Mouse (Mus musculus) neural tube, embryonic 11.5 days (tissue): Measurements from ENCODE around the gene Dynlt1f. TPM values are rescaled to one million over a fixed set of nuclear protein-coding genes. Genes with fewer than 3 reads are reported as not detected.
"Not testable (repeated sequence)": the region's sequence is repeated elsewhere in the genome, so short reads cannot be mapped to it uniquely, and the experiment has no call there.

ENCODE experiments used
- ATAC-seq: fragments of 200-750 bp; cut with Nextera tagmentation; 2 replicates; pipeline ENCODE4 v1.8.0; 2017; ENCODE audit warnings: moderate number of reproducible peaks, mild to moderate bottlenecking, moderate TSS enrichment, moderate library complexity; ENCODE audit not compliant: insufficient read depth, low FRiP score, low TSS enrichment
- DNase-seq: peaks from one replicate; pipeline ENCODE4 v3.0.0-alpha.2; 2015; ENCODE audit warnings: low spot score
- H3K27ac ChIP-seq: fragments of 300-500 bp; sonication (generic); 2 replicates; pipeline ENCODE4 v1.5.1; 2014; ENCODE audit warnings: low read depth, mild to moderate bottlenecking, low read length
- H3K27me3 ChIP-seq: fragments of 300-500 bp; sonication (generic); 2 replicates; pipeline ENCODE4 v1.6.1; 2014; ENCODE audit warnings: mild to moderate bottlenecking, low read length, mixed read lengths; ENCODE audit not compliant: control insufficient read depth, insufficient read depth
- H3K36me3 ChIP-seq: fragments of 300-500 bp; sonication (generic); 2 replicates; pipeline ENCODE4 v1.6.1; 2014; ENCODE audit warnings: mild to moderate bottlenecking, low read length, moderate library complexity, mixed read lengths; ENCODE audit not compliant: control insufficient read depth, insufficient read depth
- H3K4me1 ChIP-seq: fragments of 300-500 bp; sonication (generic); 2 replicates; pipeline ENCODE4 v1.6.1; 2014; ENCODE audit warnings: low read length, mixed read lengths; ENCODE audit not compliant: control insufficient read depth, insufficient read depth
- H3K4me2 ChIP-seq: fragments of 300-500 bp; sonication (generic); 2 replicates; pipeline ENCODE4 v1.6.1; 2014; ENCODE audit warnings: low read depth, mild to moderate bottlenecking, moderate library complexity
- H3K4me3 ChIP-seq: fragments of 300-500 bp; sonication (generic); 2 replicates; pipeline ENCODE4 v1.5.1; 2014; ENCODE audit warnings: low read depth, low read length
- H3K9ac ChIP-seq: fragments of 300-500 bp; sonication (generic); 2 replicates; pipeline ENCODE4 v1.6.1; 2014; ENCODE audit warnings: mild to moderate bottlenecking, low read length
- H3K9me3 ChIP-seq: fragments of 300-500 bp; sonication (generic); 2 replicates; pipeline ENCODE4 v1.6.1; 2016; ENCODE audit warnings: low read length; ENCODE audit not compliant: control insufficient read depth
- WGBS: fragments of 180-500 bp; shearing (Covaris S2); extraction: QIAGEN DNeasy Blood & Tissue Kit; methylation state at CpG from one replicate; pipeline ENCODE4 v1.1.7; 2014; 5-methylcytosine and 5-hydroxymethylcytosine counted together
- polyA plus RNA-seq: library from polyadenylated mRNA; unstranded; fragments of >200 nt; fragmentation: Nextera tagmentation; extraction: Ambion mirVana; gene quantifications from 2 replicates; pipeline ENCODE4 v1.2.1, GENCODE M21; 2014

Dynlt1f gene
- polyA plus RNA-seq = 329 and 335 TPM in 2 replicates

DNA sequence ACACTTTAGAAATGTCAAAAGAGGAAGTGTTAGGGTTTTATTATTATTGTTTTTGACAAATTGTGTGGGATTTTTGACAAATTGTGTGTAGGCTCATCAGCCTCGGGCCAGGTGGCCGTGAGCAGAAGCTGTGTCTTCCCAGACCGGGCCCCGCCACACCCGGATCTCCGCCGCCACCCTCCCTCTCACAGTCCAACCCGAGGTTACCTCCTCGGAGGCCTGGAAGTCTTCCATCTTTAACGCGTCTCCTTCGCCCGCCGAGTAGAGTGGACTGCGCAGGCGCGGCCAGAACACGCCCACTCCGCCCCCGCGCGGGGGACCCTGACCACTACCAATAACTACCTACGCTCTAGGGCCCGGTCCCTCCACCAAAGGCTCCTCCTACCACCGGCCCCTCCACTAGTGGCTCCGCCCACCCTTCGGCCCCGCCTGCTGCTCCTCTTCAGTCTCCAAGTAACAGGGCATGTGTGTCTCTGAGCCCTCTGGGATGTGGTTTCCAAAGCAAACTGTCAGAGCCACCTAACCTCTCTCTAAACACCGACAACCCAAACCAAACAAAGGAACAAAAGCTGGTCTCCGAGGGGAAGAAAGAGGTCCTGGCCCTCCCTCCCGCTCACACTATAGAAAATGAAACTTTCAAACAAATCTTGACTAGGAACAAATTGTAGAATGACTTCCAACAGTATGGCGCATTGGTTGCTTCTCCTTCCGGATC lies at the start of gene Dynlt1f:
Gene Dynlt1f (minus strand): TSS at position 334 of the 715 bp plus-strand sequence.
- H3K27ac ChIP-seq = peak within 1 kb of the TSS; percentile 53; the same call in 1 of the 2 replicates

DNA sequence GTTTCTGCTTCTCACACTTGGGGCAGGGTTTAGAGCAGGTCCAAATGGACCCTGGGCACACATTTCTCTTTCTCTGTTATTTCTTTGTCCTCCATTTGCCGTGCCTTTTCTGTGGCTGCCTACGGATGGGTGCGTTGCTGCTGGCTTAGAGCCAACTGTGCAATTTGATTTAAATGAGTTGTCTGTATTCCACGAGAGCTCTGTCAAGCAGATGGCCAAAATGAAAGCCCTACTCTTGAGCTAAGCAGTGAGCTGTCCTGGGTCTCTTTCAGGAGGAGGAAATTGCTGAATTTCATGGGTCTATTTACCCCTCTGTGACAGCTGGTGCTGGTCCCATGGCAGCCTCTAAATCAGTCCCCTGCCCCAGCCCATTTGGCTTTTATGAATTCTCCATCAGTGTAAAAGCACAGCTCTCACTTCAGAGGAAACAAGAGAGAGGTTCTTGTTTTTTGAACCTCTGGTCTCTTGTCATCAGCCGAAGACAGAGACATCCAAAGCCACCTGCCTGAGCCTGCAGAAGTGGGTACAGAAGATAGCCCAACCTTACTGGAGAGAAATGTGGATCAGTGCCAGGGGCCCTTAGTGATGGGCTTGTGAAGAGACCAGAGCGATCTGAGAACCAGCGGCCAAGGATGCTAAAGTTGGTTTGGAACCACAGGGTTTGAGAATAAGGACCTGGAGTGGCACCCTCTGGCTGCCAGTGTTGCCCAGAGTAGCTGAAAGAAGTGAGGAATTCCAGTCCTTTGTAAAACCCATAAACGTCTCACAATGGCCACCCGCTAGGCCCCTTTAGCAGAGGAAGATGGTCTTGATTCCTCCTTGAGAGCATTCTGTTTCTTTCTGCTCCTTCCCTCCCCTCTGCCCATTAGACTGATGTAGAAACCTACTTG lies 47.9 kb upstream of the Dynlt1f start:
- not testable (repeated sequence) for H3K4me2 ChIP-seq, H3K27ac ChIP-seq, H3K4me1 ChIP-seq, H3K36me3 ChIP-seq, DNase-seq, H3K27me3 ChIP-seq, H3K9me3 ChIP-seq, H3K9ac ChIP-seq, H3K4me3 ChIP-seq
- peak; percentile 94 for ATAC-seq
- 27% methylated on average over 6 of the region's 9 CpGs for WGBS

More for the DNA sequence above, at the start of gene Dynlt1f:
- DNase-seq (peak; percentile 25), ATAC-seq (peak; percentile 95)
- H3K9me3 ChIP-seq, H3K4me1 ChIP-seq, H3K36me3 ChIP-seq, H3K27me3 ChIP-seq: not testable (repeated sequence)
- peak within 1 kb of the TSS; percentile 55 for H3K9ac ChIP-seq
- H3K4me3 ChIP-seq = peak within 1 kb of the TSS; percentile 38
- peak within 1 kb of the TSS; percentile 31 for H3K4me2 ChIP-seq
- 6% methylated on average over 17 of the region's 33 CpGs for WGBS

DNA sequence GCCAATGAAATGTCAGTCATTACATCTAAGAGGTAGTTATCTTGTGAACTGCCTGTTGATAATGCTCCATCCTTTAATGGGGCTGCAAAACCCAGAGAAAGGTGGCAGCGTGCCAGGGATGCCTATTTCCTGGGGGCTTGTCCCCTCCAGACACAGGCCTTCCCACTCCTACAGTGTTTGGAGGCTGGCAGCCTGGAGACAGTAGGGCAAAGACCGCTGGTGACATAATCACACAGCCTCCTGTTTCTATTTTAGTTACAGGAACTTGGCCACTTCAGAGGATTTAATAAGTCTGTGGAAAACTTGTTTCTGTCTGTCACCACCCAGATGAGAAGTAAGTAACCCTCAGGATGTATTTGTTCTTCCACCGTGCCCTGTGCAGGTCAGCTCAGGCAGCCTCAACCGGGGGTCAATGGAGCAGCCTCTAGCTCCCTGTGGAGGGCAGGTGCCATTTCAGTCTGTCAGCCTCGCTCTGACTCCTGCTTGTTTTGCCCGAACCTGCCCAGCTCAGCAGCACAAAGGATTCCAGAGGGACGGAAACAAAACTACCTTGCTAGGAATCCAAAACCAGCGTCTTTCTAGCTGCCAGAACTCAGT lies 47.0 kb upstream of the Dynlt1f start:
- H3K4me2 ChIP-seq, H3K36me3 ChIP-seq, H3K4me1 ChIP-seq, DNase-seq, H3K4me3 ChIP-seq, H3K27me3 ChIP-seq, H3K9ac ChIP-seq, H3K9me3 ChIP-seq, H3K27ac ChIP-seq: not testable (repeated sequence)
- whole genome bisulfite sequencing = 68% methylated on average over 2 of the region's 8 CpGs
- ATAC-seq = peak; percentile 21; the same call in 1 of the 2 replicates

DNA sequence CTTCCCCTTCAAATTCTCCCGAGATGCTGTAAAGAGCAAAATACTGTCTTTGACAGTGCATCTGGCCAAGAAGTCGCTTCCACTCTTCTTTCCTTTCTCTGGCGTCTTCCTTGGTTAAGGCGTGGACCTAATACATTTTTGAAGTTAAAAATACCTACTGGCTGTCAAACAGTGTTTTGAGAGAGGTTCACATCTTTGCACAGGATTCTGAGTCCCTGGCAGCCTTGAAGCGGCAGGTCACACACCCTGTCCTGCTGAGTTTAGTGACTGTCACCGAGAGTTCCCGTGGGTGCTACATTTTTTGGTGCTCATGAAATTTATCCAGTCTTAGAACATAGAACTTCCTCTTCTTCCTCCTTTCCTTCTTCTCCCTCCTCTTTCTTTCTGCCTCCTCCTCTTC lies 44.4 kb upstream of the Dynlt1f start:
- H3K9me3 ChIP-seq, H3K4me1 ChIP-seq, H3K4me3 ChIP-seq, DNase-seq, H3K27me3 ChIP-seq, H3K27ac ChIP-seq, H3K9ac ChIP-seq, H3K36me3 ChIP-seq, ATAC-seq, H3K4me2 ChIP-seq: not testable (repeated sequence)
- 65% methylated on average over 3 of the region's 7 CpGs for WGBS

- not testable (repeated sequence) for ATAC-seq, H3K9ac ChIP-seq, H3K9me3 ChIP-seq, H3K4me3 ChIP-seq, H3K4me2 ChIP-seq, DNase-seq, H3K27me3 ChIP-seq, H3K36me3 ChIP-seq, H3K4me1 ChIP-seq, H3K27ac ChIP-seq
- 95% methylated on average over 8 of the region's 9 CpGs for WGBS
Measured at GRCm38 (mm10) chr17:6699502-6699901, 43.8 kb upstream of the Dynlt1f start.

GRCm38 (mm10) chr17:6697224-6697775 lies 41.6 kb upstream of the Dynlt1f start:
- H3K4me2 ChIP-seq, H3K9ac ChIP-seq, H3K4me3 ChIP-seq, H3K27ac ChIP-seq, H3K4me1 ChIP-seq, DNase-seq, H3K36me3 ChIP-seq, H3K9me3 ChIP-seq, H3K27me3 ChIP-seq: not testable (repeated sequence)
- 40% methylated on average over 1 of the region's 4 CpGs for WGBS
- peak; percentile 38; the same call in 1 of the 2 replicates for ATAC-seq

DNA sequence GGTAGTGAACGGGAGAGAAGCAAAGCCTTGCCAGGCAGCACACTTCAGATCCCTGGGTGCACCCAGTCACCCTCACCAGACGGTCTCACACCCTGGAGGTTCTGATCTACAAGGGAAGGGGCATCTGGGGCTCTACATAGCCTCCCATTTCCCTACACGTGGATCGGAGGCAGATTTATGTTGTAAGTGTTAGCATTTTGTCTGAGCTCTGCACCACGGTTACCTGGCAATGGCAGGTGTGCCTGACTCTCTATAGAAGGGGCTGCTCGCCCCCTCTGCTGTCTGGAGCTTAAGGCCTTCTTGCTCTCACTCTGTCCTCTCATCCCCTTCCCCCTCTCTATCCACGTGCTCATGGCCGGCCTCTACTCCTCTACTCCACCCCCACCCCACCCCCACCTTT lies 40.8 kb upstream of the Dynlt1f start:
- 59% methylated on average over 7 of the region's 8 CpGs for WGBS
- not testable (repeated sequence) for ATAC-seq, H3K27me3 ChIP-seq, H3K4me1 ChIP-seq, H3K27ac ChIP-seq, H3K9ac ChIP-seq, H3K9me3 ChIP-seq, H3K4me2 ChIP-seq, H3K36me3 ChIP-seq, H3K4me3 ChIP-seq, DNase-seq

DNA sequence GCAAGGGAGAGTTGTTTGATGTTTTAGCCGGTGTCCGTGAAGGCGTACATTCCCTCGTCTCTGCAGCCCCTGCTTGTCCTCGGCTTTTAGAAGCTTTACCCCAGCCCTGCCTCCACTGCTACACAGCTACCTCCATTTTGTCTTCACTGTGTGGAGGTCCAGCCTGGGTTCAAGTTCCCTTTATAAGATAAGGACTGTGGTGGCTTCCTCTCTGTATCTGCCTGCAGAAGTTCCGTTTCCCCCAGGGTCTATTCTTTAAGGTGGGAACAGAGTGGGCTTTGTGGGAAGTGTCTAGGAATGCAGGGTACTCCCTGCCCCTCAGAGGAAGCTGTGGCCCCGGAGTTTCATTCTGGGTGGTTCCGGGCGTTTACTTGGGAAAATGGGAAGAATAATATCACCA lies 40.0 kb upstream of the Dynlt1f start:
- ATAC-seq, H3K36me3 ChIP-seq, H3K9me3 ChIP-seq, H3K4me2 ChIP-seq, H3K9ac ChIP-seq, DNase-seq, H3K27me3 ChIP-seq, H3K27ac ChIP-seq, H3K4me1 ChIP-seq, H3K4me3 ChIP-seq: not testable (repeated sequence)
- WGBS = 81% methylated on average over 9 of the region's 9 CpGs
